Mouse (Mus musculus) ZHBTc4 (cell line): Measurements from ENCODE around the gene Mrps9.

Experiments used
- DNase-seq: peaks from one replicate; pipeline ENCODE4 v3.0.0-alpha.2; 2011; ENCODE audit warnings: low read depth, low spot score

Gene Mrps9

DNA sequence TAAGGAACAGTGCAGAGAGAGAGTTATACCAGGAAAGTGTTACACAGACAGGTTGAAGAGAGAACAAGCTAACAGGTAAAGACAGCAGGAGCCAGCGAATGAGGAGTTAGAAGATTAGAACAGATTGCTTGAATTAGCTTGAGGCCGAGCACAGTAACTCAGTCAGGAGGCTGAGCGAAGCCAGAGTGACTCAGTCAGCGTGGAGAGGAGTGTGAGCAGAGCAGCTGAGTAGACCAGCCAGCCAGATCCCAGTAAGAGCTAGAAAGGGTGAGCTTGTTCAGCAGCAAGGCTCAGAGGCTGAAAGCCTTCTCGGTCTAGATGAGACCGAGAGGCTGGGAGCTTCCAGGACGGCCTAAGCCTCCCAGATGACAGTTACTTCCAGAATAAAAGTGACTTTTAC lies 55.7 kb downstream of the Mrps9 start:
- DNase-seq, result no peak

- peak; percentile 15 for DNase-seq
Measured at GRCm38 (mm10) chr1:42907153-42907552, 56.1 kb downstream of the Mrps9 start.

DNA sequence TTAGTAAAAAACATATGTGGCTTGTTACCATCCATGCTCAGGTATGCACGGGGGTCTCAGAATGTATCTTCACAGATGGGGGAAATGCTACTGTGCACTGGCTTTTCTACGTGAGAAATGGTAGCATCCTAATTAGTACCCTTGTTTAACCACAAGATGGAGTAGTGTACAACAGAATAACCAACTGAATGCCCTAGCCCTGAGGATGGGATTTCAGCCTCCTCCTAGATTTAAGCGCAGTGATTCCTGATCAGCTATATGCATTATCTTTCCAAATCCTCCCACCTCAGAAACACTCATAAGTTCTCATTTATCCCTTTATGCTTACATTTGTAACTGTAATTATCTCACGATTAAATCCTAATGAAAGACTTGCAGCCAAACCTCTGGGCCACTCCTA lies 64.0 kb downstream of the Mrps9 start:
- DNase-seq, result peak; percentile 56

DNA sequence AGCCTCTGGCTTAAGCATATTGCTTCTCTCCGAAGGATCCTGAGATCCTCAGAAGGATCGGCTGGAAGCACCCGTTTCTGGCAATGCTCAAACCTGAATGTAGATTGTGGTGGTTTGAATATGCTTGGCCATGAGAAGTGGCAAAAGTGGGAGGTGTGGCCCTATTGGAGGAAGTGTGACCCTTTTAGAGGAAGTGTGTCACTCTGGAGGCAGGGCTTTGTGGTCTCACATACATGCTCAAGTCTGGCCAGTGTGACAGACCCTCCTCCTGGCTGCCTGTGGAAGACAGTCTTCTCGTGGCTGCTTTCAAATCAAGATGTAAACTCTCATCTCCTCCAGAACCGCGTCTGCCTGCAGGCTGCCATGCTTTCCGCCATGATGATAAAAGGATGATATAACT lies 65.7 kb downstream of the Mrps9 start:
- DNase-seq, result no peak

GRCm38 (mm10) chr1:42917908-42918307 lies 66.9 kb downstream of the Mrps9 start:
- peak; percentile 80 for DNase-seq

DNA sequence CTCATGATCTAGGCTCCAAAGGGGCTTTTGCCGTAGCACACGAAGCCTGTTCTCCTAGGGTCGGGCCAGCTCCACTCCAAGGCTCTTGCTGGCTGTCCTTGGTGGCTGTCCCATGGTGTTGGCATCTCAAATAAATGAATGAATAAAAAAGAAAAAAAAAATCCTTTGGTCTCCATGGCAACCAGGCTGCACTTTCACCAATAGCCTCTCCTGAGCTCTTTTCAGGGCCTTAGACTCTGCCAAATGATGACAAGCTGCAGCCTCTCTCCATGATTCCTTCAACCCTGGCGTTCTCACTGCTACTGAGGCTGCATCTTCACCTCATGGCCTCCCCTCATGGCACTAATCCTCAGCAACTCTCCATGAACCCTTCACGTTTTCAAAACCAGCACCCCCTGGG lies 72.9 kb downstream of the Mrps9 start:
- DNase-seq, result no peak

DNA sequence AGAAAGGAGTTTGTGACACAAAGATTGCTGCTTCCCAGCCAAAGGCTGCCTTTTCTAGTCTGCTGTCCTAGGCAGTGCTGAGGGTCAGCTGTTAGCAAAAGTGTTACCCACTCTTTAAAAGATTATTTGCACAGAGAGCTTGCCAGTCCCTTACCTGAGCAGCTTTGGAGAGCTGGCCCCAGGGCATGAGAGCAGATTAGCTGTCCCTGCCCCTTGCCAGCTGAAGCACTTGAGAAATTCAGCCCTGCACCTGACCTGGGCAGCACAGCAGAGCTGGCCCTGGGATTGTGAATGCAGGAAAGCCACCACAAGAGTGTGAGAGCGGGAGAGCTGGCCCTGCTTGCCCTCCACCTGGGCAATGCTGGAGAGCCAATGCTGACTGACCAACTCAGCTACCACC lies 82.6 kb downstream of the Mrps9 start:
- no peak for DNase-seq

DNA sequence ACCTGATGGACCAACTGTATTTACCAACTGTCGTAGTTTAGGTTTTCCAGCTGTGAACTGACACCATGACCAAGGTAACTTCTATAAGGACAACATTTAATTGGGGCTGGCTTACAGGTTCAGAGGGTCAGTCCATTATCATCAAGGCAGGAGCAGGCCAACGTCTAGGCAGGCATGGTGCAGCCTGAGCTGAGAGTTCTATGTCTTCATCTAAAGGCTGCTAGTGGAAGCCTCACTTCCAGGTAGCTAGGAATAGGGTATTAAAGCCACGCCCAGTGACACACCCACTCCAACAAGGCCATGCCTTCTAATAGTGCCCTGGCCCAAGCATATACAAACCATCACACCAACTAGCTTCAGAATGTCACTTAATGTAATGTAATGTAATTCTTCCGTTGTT lies 97.5 kb downstream of the Mrps9 start:
- no peak for DNase-seq

- peak; percentile 51 for DNase-seq
Measured at GRCm38 (mm10) chr1:42952734-42953481, 101.9 kb downstream of the Mrps9 start, which contains the start of gene Gpr45. Gene Gpr45, plus strand, starts transcription at chr1:42952872.

DNA sequence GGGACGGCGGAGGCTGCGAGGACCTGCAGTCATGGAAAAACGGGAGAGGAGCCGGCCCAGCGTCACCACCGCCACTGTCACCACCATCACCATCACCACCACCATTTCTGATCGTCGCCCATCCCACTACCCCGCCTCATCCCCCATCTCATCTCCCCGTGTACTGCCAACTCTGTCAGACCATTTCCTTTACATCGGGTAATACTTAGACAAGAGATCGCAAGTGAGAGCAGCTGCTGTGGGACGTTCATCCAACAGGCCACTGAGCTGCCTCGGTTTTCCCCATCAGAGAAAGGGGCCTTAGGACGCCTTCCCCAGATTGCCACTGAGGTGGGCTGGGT lies 102.4 kb downstream of the Mrps9 start:
- DNase-seq, result peak; percentile 13
